Mouse (Mus musculus): ENCODE data around the gene Lpin2. TPM values are rescaled to one million over a fixed set of nuclear protein-coding genes. Genes with fewer than 3 reads are reported as not detected.

The Lpin2 gene
- 1 to 10 TPM; 2.6 to 3.5 TPM for total RNA-seq (2021)
- long read RNA-seq, experiment 1: 0 reads
- long read RNA-seq, experiment 2: 0 reads

GRCm38 (mm10) chr17:71182211-71182721, at the start of gene Lpin2:
Lpin2 (plus strand) TSS chr17:71182560.
- no peak for DNase-seq
- intact Hi-C loops (cut with DNase I): no loop called here

DNA sequence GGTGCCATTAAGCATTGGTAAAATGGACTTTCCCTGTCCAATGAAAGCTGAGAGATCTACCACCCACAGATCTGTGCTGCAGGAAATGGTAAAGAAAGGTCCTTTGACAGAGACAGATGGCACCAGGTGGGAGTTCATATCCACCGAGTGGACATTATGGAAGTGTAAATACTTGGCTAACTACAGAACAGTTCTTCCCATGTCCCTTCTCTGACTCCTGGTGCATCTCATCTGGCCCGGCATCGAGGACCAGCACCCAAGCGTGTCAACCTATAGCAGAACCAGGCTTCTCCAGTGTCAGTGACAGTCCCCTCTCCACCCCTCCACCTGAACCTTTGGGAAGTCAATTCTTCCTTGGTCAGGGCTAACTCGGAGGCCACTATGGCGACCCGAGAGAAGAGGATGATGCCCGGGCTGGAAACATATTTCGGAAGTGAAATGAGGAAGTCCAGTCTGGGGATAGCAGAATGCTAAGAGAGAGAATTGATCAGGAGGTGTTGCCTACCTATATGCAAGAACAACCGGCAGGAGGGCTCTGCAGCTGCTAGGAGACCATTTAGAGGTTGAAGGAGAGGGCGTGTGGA, 49.4 kb upstream of the Lpin2 start:
- intact Hi-C loops (cut with DNase I): loop anchor here (5.0 kb wide), 1 partner anchor 44 kb away; no protein-coding TSS in a partner anchor

GRCm38 (mm10) chr17:71134441-71134955, 47.9 kb upstream of the Lpin2 start:
- no peak for DNase-seq
- intact Hi-C loops (cut with DNase I): loop anchor here (5.0 kb wide), 1 partner anchor 43 kb away; no protein-coding TSS in a partner anchor

More for the DNA sequence above, 49.4 kb upstream of the Lpin2 start:
- DNase-seq: no peak

- intact Hi-C loops (cut with DNase I): no loop called here
- DNase-seq: no peak
These were observed 47.3 kb upstream of the Lpin2 start for GRCm38 (mm10) chr17:71135108-71135507.

DNA sequence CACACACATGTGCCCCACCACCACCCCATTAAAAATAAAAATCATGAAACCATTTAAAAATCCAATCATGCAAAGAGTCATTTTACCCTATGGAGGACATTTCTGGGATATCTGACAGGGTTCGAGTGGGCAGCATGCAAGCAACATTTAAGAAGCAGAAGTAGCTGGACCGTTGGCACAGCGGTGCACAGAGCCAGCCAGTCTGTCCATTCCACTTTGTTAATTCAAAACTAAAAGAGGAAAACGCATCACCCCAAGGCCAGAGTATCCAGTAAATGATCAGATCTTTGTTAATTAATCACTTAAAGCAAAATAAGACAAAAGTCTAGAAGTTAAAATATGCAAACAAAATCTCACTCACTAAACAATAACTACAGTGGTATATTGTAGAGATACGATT, 46.5 kb upstream of the Lpin2 start:
- intact Hi-C loops (cut with DNase I): no loop called here
- no peak for DNase-seq

DNA sequence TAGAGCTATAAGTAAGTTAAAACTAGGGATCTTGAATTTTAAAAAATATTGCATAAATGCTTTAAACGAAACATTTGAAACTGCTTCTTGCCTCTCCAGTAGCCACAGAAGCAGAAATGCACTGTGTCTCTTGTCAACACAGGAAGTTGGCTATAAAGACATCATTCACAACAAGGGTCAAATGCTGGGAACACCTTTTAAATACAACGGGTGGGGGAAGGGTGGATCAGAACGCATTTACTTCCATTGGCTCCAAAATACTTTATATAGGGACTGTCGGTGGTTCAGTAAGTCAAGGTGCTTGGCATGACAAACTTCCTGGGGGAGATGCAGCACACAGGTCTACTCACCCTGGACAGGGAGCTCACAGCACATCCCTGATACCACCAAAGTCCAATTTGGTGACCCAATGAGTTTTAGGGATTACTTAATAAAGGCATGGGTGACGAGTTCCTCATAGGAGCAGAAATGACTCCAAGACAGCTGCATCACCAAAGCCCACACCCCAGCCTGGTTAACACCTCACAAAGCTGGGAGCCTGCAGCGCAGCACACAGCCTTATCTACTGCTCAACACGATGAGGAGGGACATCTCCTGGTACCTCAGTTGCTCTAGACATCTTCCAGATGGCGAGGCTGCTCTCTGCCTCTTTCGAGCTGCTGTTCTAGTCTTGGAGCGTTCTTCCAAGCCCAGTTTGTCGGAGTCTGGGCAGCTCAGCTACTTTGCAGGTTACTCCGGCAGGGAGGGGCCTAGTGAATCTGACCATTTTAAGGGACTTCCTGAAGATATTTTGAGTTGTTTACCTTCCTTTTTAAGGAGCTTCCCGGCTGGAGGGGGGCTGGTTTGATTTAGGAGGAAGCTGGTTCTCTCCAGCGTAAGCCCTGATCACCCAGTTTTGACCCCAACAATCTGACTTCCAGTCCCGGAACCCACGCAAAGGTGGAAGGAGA, 45.7 kb upstream of the Lpin2 start:
- no peak for DNase-seq
- intact Hi-C loops (cut with DNase I): no loop called here

GRCm38 (mm10) chr17:71137334-71137721, 45.0 kb upstream of the Lpin2 start:
- intact Hi-C loops (cut with DNase I): no loop called here
- DNase-seq: no peak

GRCm38 (mm10) chr17:71142068-71142467, 40.3 kb upstream of the Lpin2 start:
- intact Hi-C loops (cut with DNase I): no loop called here
- DNase-seq: no peak

DNA sequence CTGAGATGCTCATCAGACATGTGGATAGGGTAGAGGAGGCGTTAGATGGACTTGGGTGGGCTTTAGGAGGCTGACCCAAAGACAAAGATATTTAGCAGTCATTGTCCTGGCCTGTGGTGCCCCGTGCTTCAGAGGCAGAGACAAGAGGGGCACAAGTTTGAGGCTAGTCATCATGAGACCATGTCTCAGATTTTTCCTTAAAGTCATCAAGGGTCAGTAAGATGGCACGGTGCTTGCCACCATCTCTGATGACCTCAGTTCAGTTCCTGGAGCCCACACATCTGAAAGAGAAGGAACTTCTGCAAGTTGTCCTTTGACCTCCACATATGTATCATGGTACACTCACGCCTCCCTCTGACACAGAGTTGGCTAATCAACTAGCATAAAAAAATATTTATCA, 39.2 kb upstream of the Lpin2 start:
- no peak for DNase-seq
- intact Hi-C loops (cut with DNase I): no loop called here

- intact Hi-C loops (cut with DNase I): no loop called here
- no peak for DNase-seq
These were observed 37.8 kb upstream of the Lpin2 start for GRCm38 (mm10) chr17:71144322-71145116.

- intact Hi-C loops (cut with DNase I): no loop called here
- DNase-seq: no peak
These were observed 37.0 kb upstream of the Lpin2 start for GRCm38 (mm10) chr17:71145248-71145961.

- no peak for DNase-seq
- intact Hi-C loops (cut with DNase I): no loop called here
These were observed 29.0 kb upstream of the Lpin2 start for GRCm38 (mm10) chr17:71153356-71153755.

DNA sequence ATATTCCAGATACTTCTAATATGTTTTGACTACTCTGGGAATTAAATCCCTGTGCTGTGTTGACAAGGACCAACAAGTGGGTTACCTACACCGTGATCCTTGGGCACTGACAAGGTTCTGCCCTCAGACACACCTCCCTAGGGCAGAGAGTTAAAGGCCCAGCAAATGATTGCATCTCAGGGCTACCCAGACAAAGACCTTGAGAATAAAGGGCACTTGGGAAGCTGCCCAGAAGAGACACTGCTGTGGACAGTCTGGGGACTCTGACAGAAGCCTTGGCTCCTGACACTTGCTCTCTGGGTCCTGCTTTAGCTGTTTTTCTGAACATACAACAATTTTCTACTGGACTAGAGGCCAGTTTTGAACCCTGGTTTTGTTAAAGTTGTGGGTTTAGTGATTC, 27.1 kb upstream of the Lpin2 start:
- DNase-seq: no peak
- intact Hi-C loops (cut with DNase I): no loop called here

- no peak for DNase-seq
- intact Hi-C loops (cut with DNase I): no loop called here
These were observed 23.2 kb upstream of the Lpin2 start for GRCm38 (mm10) chr17:71159152-71159567.

DNA sequence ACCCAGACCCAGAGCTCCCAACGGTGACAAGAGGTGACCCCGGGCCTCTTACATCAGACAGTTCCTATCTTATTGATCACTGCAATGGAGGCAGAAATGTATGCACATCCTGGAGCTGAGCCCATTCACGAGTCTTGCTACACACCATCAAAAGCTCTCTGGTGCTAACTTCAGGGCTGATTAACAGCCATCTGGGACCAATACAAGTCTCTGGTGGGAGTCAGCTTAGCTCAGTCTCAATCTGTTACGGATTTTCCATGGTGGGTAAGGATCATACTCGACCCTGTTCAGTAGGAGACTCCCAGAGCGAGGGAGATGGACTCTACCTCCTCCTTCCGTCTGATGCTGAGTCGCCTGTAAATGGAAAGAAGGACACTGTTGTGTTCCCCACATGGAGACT, 22.6 kb upstream of the Lpin2 start:
- intact Hi-C loops (cut with DNase I): no loop called here
- no peak for DNase-seq

GRCm38 (mm10) chr17:71160244-71160995, 21.9 kb upstream of the Lpin2 start:
- intact Hi-C loops (cut with DNase I): no loop called here

GRCm38 (mm10) chr17:71164991-71165390, 17.4 kb upstream of the Lpin2 start:
- intact Hi-C loops (cut with DNase I): no loop called here
- no peak for DNase-seq

More at GRCm38 (mm10) chr17:71160244-71160995, 21.9 kb upstream of the Lpin2 start:
- no peak for DNase-seq

DNA sequence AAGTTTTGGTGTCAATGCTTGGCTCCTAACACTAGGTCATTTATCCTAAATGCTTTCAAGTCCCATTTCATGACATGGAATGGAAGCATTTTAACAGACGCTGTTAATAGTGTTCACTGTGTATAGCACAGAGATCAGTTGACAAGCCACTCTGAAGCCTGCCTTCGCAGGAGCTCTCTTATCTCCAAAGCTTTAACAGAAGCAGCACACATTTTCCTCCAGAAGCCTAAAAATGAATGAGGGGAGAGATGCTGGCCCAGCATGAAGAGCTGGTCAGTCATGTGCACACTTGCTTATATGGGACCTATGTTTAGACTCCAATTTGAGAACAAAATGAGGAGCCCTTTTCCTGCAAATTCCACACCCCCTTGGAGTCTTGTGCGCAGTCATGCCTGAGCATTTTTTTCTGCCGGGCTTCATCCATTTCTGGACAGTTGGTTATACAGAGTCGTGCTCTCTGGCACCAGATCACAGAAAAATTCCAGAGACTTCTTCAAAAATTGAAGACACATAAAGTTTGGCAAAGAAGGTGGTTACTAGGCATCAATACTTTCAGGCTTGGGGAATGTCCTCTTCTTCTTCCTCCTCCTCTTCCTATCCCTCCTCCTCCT, 14.1 kb upstream of the Lpin2 start:
- intact Hi-C loops (cut with DNase I): no loop called here

DNA sequence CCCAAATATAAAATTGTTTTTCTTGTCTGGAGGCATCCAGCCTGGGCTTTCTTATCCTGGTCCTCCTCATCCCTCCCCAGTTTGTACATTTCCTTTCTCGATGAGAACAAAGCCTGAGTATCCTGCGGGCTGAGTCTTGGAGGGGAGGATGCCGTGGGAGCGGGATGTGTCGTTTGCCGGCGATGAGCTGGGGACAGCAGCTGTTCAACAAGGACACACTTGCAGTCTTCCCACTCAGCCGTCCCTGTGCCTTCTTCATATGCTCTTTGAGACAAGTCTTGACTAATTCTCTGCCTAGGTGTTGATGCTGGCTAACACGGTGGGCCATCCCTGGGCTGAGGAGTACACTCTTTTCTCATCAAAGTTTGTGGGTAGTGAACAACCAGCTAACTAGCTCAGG, 13.5 kb upstream of the Lpin2 start:
- no peak for DNase-seq
- intact Hi-C loops (cut with DNase I): no loop called here

More for the DNA sequence above, 14.1 kb upstream of the Lpin2 start:
- DNase-seq: no peak

Data from gastrocnemius, postnatal 36 days (tissue).